Mouse (Mus musculus) brain, embryonic 14.5 days (tissue): ENCODE measurements at regions not wholly inside any gene's neighbourhood (a gene's known extent, or its start where the extent isn't known, plus 50 kb on each side); places are given as distances from the start of the nearest gene placed in this dataset.
A peak's percentile ranks its signal among the peaks of the same experiment; 100 is the strongest.

ENCODE experiments used
- DNase-seq: peaks from one replicate; pipeline ENCODE4 v3.0.0-alpha.2; 2011; ENCODE audit warnings: low read depth
- CTCF ChIP-seq: fragments of 200-500 bp; IDR thresholded peaks from 2 replicates; pipeline ENCODE4 v1.5.1; 2012; ENCODE audit warnings: inconsistent platforms, mild to moderate bottlenecking, moderate library complexity, borderline replicate concordance; ENCODE audit not compliant: insufficient read depth, insufficient read length; ENCODE audit errors: extremely low read depth
- POLR2A ChIP-seq: fragments of 200-500 bp; IDR thresholded peaks from 2 replicates; pipeline ENCODE4 v1.6.1; 2012; ENCODE audit warnings: mild to moderate bottlenecking, inconsistent platforms, borderline replicate concordance; ENCODE audit not compliant: poor library complexity, insufficient read depth, insufficient read length, severe bottlenecking; ENCODE audit errors: extremely low read depth

- TF ChIP-seq CTCF (no peak), POLR2A (no peak)
- no peak for DNase-seq
Observed at GRCm38 (mm10) chr3:128145329-128145728, 249.2 kb upstream of the Fam241a start.

- no peak for TF ChIP-seq POLR2A
- no peak for TF ChIP-seq CTCF
- no peak for DNase-seq
Observed at GRCm38 (mm10) chr3:128127836-128128235, 231.7 kb upstream of the Fam241a start.

DNA sequence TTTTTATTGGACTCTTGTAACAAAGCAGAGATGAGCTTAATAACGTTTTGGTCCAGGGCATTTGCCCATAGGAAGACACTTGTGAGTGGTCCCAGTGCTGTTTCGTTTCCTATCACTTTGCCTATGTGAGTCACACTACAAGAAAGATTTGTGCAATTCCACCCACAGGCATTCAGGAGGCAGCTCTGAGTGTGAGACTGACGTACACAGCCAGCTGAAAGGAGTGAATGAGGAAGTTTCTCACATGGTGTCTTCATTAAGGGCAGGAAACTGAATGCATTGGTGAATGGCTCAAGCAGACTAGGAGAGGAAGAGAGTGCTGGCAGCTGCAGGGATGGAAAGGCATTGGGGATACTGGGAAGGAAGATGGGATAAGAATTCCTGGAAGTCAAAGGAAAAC, 230.5 kb upstream of the Fam241a start:
- no peak for DNase-seq

DNA sequence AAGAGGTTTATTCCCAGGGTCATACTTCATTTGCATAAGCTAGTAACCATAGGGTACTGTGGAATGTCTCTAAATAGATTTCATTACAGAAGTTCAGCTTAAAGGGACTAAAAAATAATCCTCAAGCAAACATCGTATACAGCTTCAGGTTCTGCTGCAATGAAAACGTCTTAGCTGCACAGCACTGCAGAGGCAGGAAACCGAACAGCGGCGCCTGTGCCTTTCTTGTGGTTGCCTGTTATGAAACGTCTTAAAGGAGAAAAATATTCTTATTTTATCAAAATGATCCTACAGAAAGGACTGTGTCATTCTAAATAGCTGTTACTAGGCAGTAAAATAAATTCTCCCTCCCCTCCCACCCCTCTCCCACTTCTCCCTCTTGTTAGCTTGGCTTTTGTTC, 226.0 kb upstream of the Fam241a start:
- peak; percentile 15 for DNase-seq
- no peak for TF ChIP-seq CTCF
- TF ChIP-seq POLR2A: no peak

More for the DNA sequence above, 230.5 kb upstream of the Fam241a start:
- TF ChIP-seq CTCF (no peak), POLR2A (no peak)

- peak; percentile 37 for DNase-seq
- TF ChIP-seq CTCF (no peak), POLR2A (no peak)
Observed at GRCm38 (mm10) chr3:128120647-128121440, 224.7 kb upstream of the Fam241a start.

GRCm38 (mm10) chr3:128113209-128113608, 217.1 kb upstream of the Fam241a start:
- TF ChIP-seq POLR2A: no peak
- TF ChIP-seq CTCF: no peak
- peak; percentile 12 for DNase-seq

DNA sequence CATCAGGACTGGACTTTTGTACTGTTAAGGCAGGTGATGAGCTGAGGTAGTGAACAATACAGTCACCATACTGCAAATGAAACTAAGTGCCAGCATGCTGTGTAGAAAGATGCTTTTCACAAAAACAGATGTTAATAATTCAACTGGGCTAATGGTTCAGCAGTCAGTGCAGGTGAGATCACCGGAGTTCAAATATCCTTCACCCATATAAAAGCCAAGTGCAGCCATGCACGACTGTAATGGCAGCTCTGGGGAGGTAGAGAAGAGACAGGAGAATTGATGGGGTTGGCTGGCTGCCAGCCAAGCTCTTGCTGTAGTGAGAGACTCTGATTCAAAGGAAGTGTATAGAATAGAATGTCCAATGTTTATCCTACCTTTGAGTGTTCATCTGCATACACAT, 214.3 kb upstream of the Fam241a start:
- TF ChIP-seq CTCF (no peak), POLR2A (no peak)

DNA sequence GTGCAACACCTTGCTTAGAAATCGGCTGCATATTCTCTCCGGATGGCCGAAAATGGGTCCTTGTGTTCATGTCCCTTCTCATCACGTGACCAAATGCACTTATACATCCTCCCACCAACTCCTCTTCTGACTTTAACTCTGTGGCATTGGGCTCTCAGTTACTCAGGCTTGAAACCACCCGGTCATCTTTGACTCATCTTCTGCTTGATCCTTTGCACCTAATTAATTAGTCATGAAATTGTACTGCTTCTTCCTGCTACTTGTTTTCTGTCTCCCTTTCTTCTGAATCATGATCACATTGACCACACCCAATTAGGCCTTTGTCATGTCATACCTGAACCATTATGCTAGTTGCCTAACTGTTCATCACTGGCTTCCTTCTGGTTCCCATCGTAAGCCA, 208.4 kb upstream of the Fam241a start:
- DNase-seq: no peak

More for the DNA sequence above, 214.3 kb upstream of the Fam241a start:
- DNase-seq: no peak

GRCm38 (mm10) chr3:128093046-128093445, 196.9 kb upstream of the Fam241a start:
- DNase-seq: no peak
- TF ChIP-seq CTCF (no peak), POLR2A (no peak)

More for the DNA sequence above, 208.4 kb upstream of the Fam241a start:
- TF ChIP-seq POLR2A (no peak), CTCF (no peak)

DNA sequence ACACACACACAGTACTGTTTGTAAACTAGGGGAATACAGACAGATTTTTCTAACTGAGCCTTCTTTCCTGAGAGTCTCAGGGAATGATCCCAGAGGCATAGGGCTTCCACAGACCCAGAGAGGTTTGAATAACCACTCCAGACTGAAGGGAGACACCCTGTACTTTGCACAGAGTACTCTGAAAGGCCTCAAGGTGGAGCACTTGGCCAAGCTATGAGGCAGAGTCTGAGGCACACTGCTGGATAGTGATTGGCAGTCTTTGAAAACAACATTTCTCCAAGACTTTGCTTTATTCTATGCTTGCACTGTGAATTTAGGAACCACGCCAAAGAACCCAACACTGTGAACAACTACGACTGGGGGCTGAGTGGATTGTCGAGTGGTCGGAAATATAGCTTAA, 192.1 kb upstream of the Fam241a start:
- peak; percentile 84 for DNase-seq
- TF ChIP-seq CTCF (peak; percentile 76), POLR2A (no peak)

DNA sequence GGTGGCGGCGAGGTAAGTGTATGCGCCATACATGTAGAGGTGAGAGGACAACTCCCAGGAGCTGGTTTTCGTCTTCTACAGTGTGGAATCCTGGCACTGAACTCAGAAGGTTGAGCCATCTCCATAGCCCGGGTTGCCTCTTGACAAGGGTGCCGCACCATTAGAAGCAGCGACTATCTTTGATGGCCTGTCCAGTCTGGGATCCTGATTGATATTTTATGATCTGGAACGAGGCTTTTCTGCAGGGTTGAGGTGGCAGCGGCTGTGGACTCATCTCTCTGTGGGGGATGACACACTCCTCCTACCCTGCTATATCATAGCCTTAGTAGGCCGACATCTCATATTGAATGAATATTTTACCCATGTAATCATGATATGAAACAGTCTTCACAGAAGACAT, 191.0 kb upstream of the Fam241a start:
- DNase-seq: no peak
- TF ChIP-seq CTCF (no peak), POLR2A (no peak)

DNA sequence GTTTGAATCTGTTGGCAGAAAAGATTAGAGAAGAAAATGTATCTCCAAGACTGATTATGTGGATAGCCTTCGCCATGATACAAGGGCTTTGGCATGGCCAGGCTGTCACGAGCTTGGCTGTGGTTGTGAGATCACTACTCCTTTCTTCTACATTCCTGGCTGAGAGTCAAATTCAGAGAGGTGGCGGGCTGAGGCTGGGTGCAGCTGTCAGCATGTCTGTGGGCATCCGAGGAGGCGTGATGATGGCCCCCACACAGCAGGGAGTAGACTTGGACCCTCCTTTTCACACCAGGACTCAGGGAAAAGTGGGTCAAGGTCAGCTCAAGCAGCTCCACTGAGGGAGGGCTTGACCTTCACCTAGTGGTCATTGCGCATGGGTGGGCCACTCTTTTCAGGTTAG, 186.3 kb upstream of the Fam241a start:
- DNase-seq: no peak
- no peak for TF ChIP-seq CTCF
- TF ChIP-seq POLR2A: no peak
